Mouse (Mus musculus): Measurements from ENCODE around the gene Stk32c. TPM values are rescaled to one million over a fixed set of nuclear protein-coding genes. Genes with fewer than 3 reads are reported as not detected.

Gene Stk32c
- polyA plus RNA-seq, 1 experiment, result 7.5 TPM

GRCm38 (mm10) chr7:139125881-139126280 lies 87.2 kb downstream of the Stk32c start:
- Histone ChIP-seq H3K4me1 (ENCODE audit: control insufficient read depth, insufficient read depth, insufficient read length) (no peaks in the 10 kb centered on the region), H3K4me3 (ENCODE audit: extremely low read depth, insufficient read depth, insufficient read length) (no peak overlapping the region), H3K27me3 (ENCODE audit: control insufficient read depth, insufficient read depth, low read length) (no peaks in the 10 kb centered on the region), H3K27ac (ENCODE audit: insufficient read depth, low read length) (no peak overlapping the region), H3K36me3 (ENCODE audit: control insufficient read depth, insufficient read depth, low read length) (no peaks in the 10 kb centered on the region)
- no peak for TF ChIP-seq CTCF (IDR thresholded peaks at IDR 0.05; ENCODE audit: extremely low read depth, insufficient read depth, insufficient read length, insufficient replicate concordance)
- no peak for TF ChIP-seq POLR2A (IDR thresholded peaks at IDR 0.05; ENCODE audit: low read depth, low read length)
- 57% methylated on average over 4 of the region's 4 CpGs for WGBS
- no peak for DNase-seq (ENCODE audit: low read depth in 1 of 2, low spot score in 2 of 2)

GRCm38 (mm10) chr7:139119775-139120153 lies 93.3 kb downstream of the Stk32c start:
- Histone ChIP-seq H3K36me3 (ENCODE audit: control insufficient read depth, insufficient read depth, low read length) (no peaks in the 10 kb centered on the region), H3K4me3 (ENCODE audit: extremely low read depth, insufficient read depth, insufficient read length) (no peak overlapping the region), H3K27me3 (ENCODE audit: control insufficient read depth, insufficient read depth, low read length) (no peaks in the 10 kb centered on the region), H3K4me1 (ENCODE audit: control insufficient read depth, insufficient read depth, insufficient read length) (no peaks in the 10 kb centered on the region), H3K27ac (ENCODE audit: insufficient read depth, low read length) (no peak overlapping the region)
- 44% methylated on average over 2 of the region's 2 CpGs for WGBS
- TF ChIP-seq CTCF (IDR thresholded peaks at IDR 0.05; ENCODE audit: extremely low read depth, insufficient read depth, insufficient read length, insufficient replicate concordance), result no peak
- TF ChIP-seq POLR2A (IDR thresholded peaks at IDR 0.05; ENCODE audit: low read depth, low read length), result no peak
- no peak for DNase-seq (ENCODE audit: low read depth in 1 of 2, low spot score in 2 of 2)

GRCm38 (mm10) chr7:139119152-139119774 lies 93.8 kb downstream of the Stk32c start:
- peak in 1 of 2 experiments; percentile 32 for DNase-seq (ENCODE audit: low read depth in 1 of 2, low spot score in 2 of 2)
- H3K36me3 ChIP-seq (ENCODE audit: control insufficient read depth, insufficient read depth, low read length), result no peaks in the 10 kb centered on the region
- H3K27ac ChIP-seq (ENCODE audit: insufficient read depth, low read length), result no peak overlapping the region
- no peak overlapping the region for H3K4me3 ChIP-seq (ENCODE audit: extremely low read depth, insufficient read depth, insufficient read length)
- no peaks in the 10 kb centered on the region for H3K4me1 ChIP-seq (ENCODE audit: control insufficient read depth, insufficient read depth, insufficient read length)
- TF ChIP-seq POLR2A (IDR thresholded peaks at IDR 0.05; ENCODE audit: low read depth, low read length) (no peak), CTCF (IDR thresholded peaks at IDR 0.05; ENCODE audit: extremely low read depth, insufficient read depth, insufficient read length, insufficient replicate concordance) (peak; percentile 50; the same call in 1 of the 2 replicates)
- no peaks in the 10 kb centered on the region for H3K27me3 ChIP-seq (ENCODE audit: control insufficient read depth, insufficient read depth, low read length)
- WGBS, result 39% methylated on average over 13 of the region's 13 CpGs

GRCm38 (mm10) chr7:139107908-139108650 lies 105.0 kb downstream of the Stk32c start:
- WGBS, result 89% methylated on average over 9 of the region's 9 CpGs
- no peaks in the 10 kb centered on the region for H3K27me3 ChIP-seq (ENCODE audit: control insufficient read depth, insufficient read depth, low read length)
- DNase-seq (ENCODE audit: low read depth in 1 of 2, low spot score in 2 of 2), result no peak
- TF ChIP-seq CTCF (IDR thresholded peaks at IDR 0.05; ENCODE audit: extremely low read depth, insufficient read depth, insufficient read length, insufficient replicate concordance) (no peak), POLR2A (IDR thresholded peaks at IDR 0.05; ENCODE audit: low read depth, low read length) (no peak)
- no peaks in the 10 kb centered on the region for H3K36me3 ChIP-seq (ENCODE audit: control insufficient read depth, insufficient read depth, low read length)
- no peak overlapping the region for H3K4me3 ChIP-seq (ENCODE audit: extremely low read depth, insufficient read depth, insufficient read length)
- H3K4me1 ChIP-seq (ENCODE audit: control insufficient read depth, insufficient read depth, insufficient read length), result no peaks in the 10 kb centered on the region
- no peak overlapping the region for H3K27ac ChIP-seq (ENCODE audit: insufficient read depth, low read length)

- no peak overlapping the region for H3K4me3 ChIP-seq (ENCODE audit: extremely low read depth, insufficient read depth, insufficient read length)
- no peaks in the 10 kb centered on the region for H3K36me3 ChIP-seq (ENCODE audit: control insufficient read depth, insufficient read depth, low read length)
- 88% methylated on average over 7 of the region's 7 CpGs for WGBS
- H3K27ac ChIP-seq (ENCODE audit: insufficient read depth, low read length), result no peak overlapping the region
- no peak for DNase-seq (ENCODE audit: low read depth in 1 of 2, low spot score in 2 of 2)
- no peak for TF ChIP-seq POLR2A (IDR thresholded peaks at IDR 0.05; ENCODE audit: low read depth, low read length)
- TF ChIP-seq CTCF (IDR thresholded peaks at IDR 0.05; ENCODE audit: extremely low read depth, insufficient read depth, insufficient read length, insufficient replicate concordance), result no peak
- H3K4me1 ChIP-seq (ENCODE audit: control insufficient read depth, insufficient read depth, insufficient read length), result no peaks in the 10 kb centered on the region
- no peaks in the 10 kb centered on the region for H3K27me3 ChIP-seq (ENCODE audit: control insufficient read depth, insufficient read depth, low read length)
Measured at GRCm38 (mm10) chr7:139105705-139106104, 107.4 kb downstream of the Stk32c start.

GRCm38 (mm10) chr7:139105076-139105475 lies 108.0 kb downstream of the Stk32c start:
- no peak for TF ChIP-seq CTCF (IDR thresholded peaks at IDR 0.05; ENCODE audit: extremely low read depth, insufficient read depth, insufficient read length, insufficient replicate concordance)
- no peak for TF ChIP-seq POLR2A (IDR thresholded peaks at IDR 0.05; ENCODE audit: low read depth, low read length)
- 77% methylated on average over 5 of the region's 5 CpGs for WGBS
- Histone ChIP-seq H3K4me1 (ENCODE audit: control insufficient read depth, insufficient read depth, insufficient read length) (no peaks in the 10 kb centered on the region), H3K27ac (ENCODE audit: insufficient read depth, low read length) (no peak overlapping the region), H3K36me3 (ENCODE audit: control insufficient read depth, insufficient read depth, low read length) (no peaks in the 10 kb centered on the region), H3K4me3 (ENCODE audit: extremely low read depth, insufficient read depth, insufficient read length) (no peak overlapping the region), H3K27me3 (ENCODE audit: control insufficient read depth, insufficient read depth, low read length) (no peaks in the 10 kb centered on the region)
- no peak for DNase-seq (ENCODE audit: low read depth in 1 of 2, low spot score in 2 of 2)

GRCm38 (mm10) chr7:139103960-139104381 lies 109.1 kb downstream of the Stk32c start:
- no peak for DNase-seq (ENCODE audit: low read depth in 1 of 2, low spot score in 2 of 2)
- H3K27me3 ChIP-seq (ENCODE audit: control insufficient read depth, insufficient read depth, low read length), result no peaks in the 10 kb centered on the region
- H3K4me1 ChIP-seq (ENCODE audit: control insufficient read depth, insufficient read depth, insufficient read length), result no peaks in the 10 kb centered on the region
- H3K4me3 ChIP-seq (ENCODE audit: extremely low read depth, insufficient read depth, insufficient read length), result no peak overlapping the region
- no peak overlapping the region for H3K27ac ChIP-seq (ENCODE audit: insufficient read depth, low read length)
- 68% methylated on average over 10 of the region's 10 CpGs for WGBS
- no peak for TF ChIP-seq CTCF (IDR thresholded peaks at IDR 0.05; ENCODE audit: extremely low read depth, insufficient read depth, insufficient read length, insufficient replicate concordance)
- TF ChIP-seq POLR2A (IDR thresholded peaks at IDR 0.05; ENCODE audit: low read depth, low read length), result no peak
- H3K36me3 ChIP-seq (ENCODE audit: control insufficient read depth, insufficient read depth, low read length), result no peaks in the 10 kb centered on the region

All from spleen, adult 2 months (tissue).